ENCODE assay signal across 9 mouse cellular contexts in genomic region chr8:11421105-11421504, GRCm38 (mm10). TPM values are rescaled to one million over a fixed set of nuclear protein-coding genes. Genes with fewer than 3 reads are reported as not detected.
DNase-seq lines count a peak whose midpoint lies in the region; ATAC-seq and TF ChIP-seq lines count a peak whose summit lies in the region.
"Had no signal": no experiment of that assay in that cellular context is flagged by ENCODE, and none has a peak within 500 bp of the region (broad histone marks: within the 10 kb centered on the region; RNA-seq: fewer than 3 reads in every experiment).

No protein-coding gene starts in this region.

- H3K4me3 ChIP-seq in kidney, postnatal 0 days (replicated peaks; ENCODE audit: low read depth, low read length) = no peak overlapping the region
- H3K4me3 ChIP-seq in kidney, embryonic 14.5 days (ENCODE audit: low read length) = no peak overlapping the region
- H3K4me3 ChIP-seq in limb, embryonic 14.5 days (replicated peaks; ENCODE audit: low read length) = no peak overlapping the region
- H3K4me3 ChIP-seq in hindbrain, embryonic 16.5 days (ENCODE audit: low read length) = no peak overlapping the region
- H3K4me3 ChIP-seq: lung, embryonic 15.5 days had no signal

- POLR2A ChIA-PET in Patski (lab: Charles Lee) = interaction anchor here (0.8 to 1.3 kb wide), 4 partner anchors 56 to 170 kb away, joined by 3 to 7 read pairs (median 4); partner anchors contain the start of genes Col4a1 and Col4a2

- in situ Hi-C loops in Patski (cut with MboI; ENCODE audit: low pct_unique_long_range_greater_than_20kb) = no loop called here

- no peaks in the 10 kb centered on the region for H3K4me1 ChIP-seq in kidney, postnatal 0 days (replicated peaks; ENCODE audit: insufficient read depth, low read length)
- no peaks in the 10 kb centered on the region for H3K4me1 ChIP-seq in kidney, embryonic 14.5 days (ENCODE audit: control insufficient read depth, insufficient read depth, low read length)
- H3K4me1 ChIP-seq in limb, embryonic 14.5 days (ENCODE audit: control insufficient read depth, insufficient read depth, low read length) = no peaks in the 10 kb centered on the region
- peaks cover 11% of the 10 kb centered on the region; the same call in 1 of the 2 replicates for H3K4me1 ChIP-seq in hindbrain, embryonic 16.5 days (ENCODE audit: control insufficient read depth, insufficient read depth, low read depth, low read length)

- 54% methylated on average over 14 of the region's 14 CpGs for WGBS in kidney, postnatal 0 days
- WGBS in kidney, embryonic 14.5 days = 57% methylated on average over 14 of the region's 14 CpGs
- 55% methylated on average over 14 of the region's 14 CpGs for WGBS in limb, embryonic 14.5 days
- WGBS in hindbrain, embryonic 16.5 days = 48% methylated on average over 14 of the region's 14 CpGs

- no peak for TF ChIP-seq POLR2A in limb, embryonic 14.5 days (IDR thresholded peaks at IDR 0.05; ENCODE audit: borderline replicate concordance, extremely low read depth, insufficient read depth, insufficient read length)

- CTCF ChIA-PET in Patski (lab: Charles Lee) = interaction anchor here (0.9 to 5.5 kb wide), 11 partner anchors 9 to 185 kb away, joined by 3 to 67 read pairs (median 4); no protein-coding TSS in a partner anchor

- H3K9me3 ChIP-seq in kidney, postnatal 0 days (replicated peaks; ENCODE audit: low read length) = no peaks in the 10 kb centered on the region
- no peaks in the 10 kb centered on the region for H3K9me3 ChIP-seq in kidney, embryonic 14.5 days (ENCODE audit: control insufficient read depth, low read length)
- H3K9me3 ChIP-seq in limb, embryonic 14.5 days (ENCODE audit: control insufficient read depth, low read length) = no peaks in the 10 kb centered on the region
- no peaks in the 10 kb centered on the region for H3K9me3 ChIP-seq in hindbrain, embryonic 16.5 days (ENCODE audit: control insufficient read depth, low read length)
- H3K9me3 ChIP-seq: lung, embryonic 15.5 days had no signal

- peak; percentile 78 for TF ChIP-seq CTCF in kidney, postnatal 0 days (IDR thresholded peaks at IDR 0.05; ENCODE audit: low read depth)
- TF ChIP-seq CTCF in Patski (IDR thresholded peaks at IDR 0.05) = peak; percentile 90

- no peak for ATAC-seq in kidney, postnatal 0 days (replicated peaks; ENCODE audit: low FRiP score, low read depth)
- no peak for ATAC-seq in kidney, embryonic 14.5 days (ENCODE audit: low FRiP score, low TSS enrichment)
- ATAC-seq in Patski = no peak
- ATAC-seq in limb, embryonic 14.5 days (ENCODE audit: low FRiP score, low read depth) = no peak
- ATAC-seq in hindbrain, embryonic 16.5 days = no peak

- H3K36me3 ChIP-seq in kidney, postnatal 0 days (ENCODE audit: insufficient read depth, low read length) = peaks cover 58% of the 10 kb centered on the region
- H3K36me3 ChIP-seq in kidney, embryonic 14.5 days (ENCODE audit: control insufficient read depth, insufficient read depth, low read length) = peaks cover 57% of the 10 kb centered on the region
- peaks cover 25% of the 10 kb centered on the region for H3K36me3 ChIP-seq in limb, embryonic 14.5 days (ENCODE audit: control insufficient read depth, insufficient read depth, low read length)
- no peaks in the 10 kb centered on the region; the same call in 1 of the 2 replicates for H3K36me3 ChIP-seq in hindbrain, embryonic 16.5 days (ENCODE audit: control insufficient read depth, insufficient read depth, low read length)

- H3K9ac ChIP-seq in kidney, postnatal 0 days (ENCODE audit: low read depth, low read length) = no peak overlapping the region
- H3K9ac ChIP-seq in kidney, embryonic 14.5 days (ENCODE audit: low read depth, low read length) = no peak overlapping the region
- H3K9ac ChIP-seq in limb, embryonic 14.5 days (ENCODE audit: low read depth, low read length, severe bottlenecking) = no peak overlapping the region
- no peak overlapping the region for H3K9ac ChIP-seq in hindbrain, embryonic 16.5 days (ENCODE audit: low read depth, low read length)
- H3K9ac ChIP-seq: lung, embryonic 15.5 days had no signal

- peak; percentile 51 for DNase-seq in kidney, postnatal 0 days (ENCODE audit: low spot score)
- DNase-seq in CD8-positive naive resting alpha-beta T cell, adult 2 months (ENCODE audit: low read depth in 2 of 2, low spot score in 2 of 2) = peak; percentile 13 to 15
- no peak for DNase-seq in Patski (ENCODE audit: low read depth, low spot score)
- peak; percentile 41 to 43 for DNase-seq in cerebellum, postnatal 4 days (ENCODE audit: low spot score in 2 of 2)
- DNase-seq in limb, embryonic 14.5 days (ENCODE audit: low spot score) = peak; percentile 25
- DNase-seq in spleen, postnatal 10 days (ENCODE audit: low spot score in 2 of 2) = peak; percentile 16 to 64

- no peak overlapping the region for H3K4me2 ChIP-seq in kidney, postnatal 0 days (ENCODE audit: low read length)
- H3K4me2 ChIP-seq in kidney, embryonic 14.5 days (replicated peaks; ENCODE audit: low read depth, low read length) = no peak overlapping the region
- H3K4me2 ChIP-seq in limb, embryonic 14.5 days (replicated peaks; ENCODE audit: low read depth, low read length, severe bottlenecking) = no peak overlapping the region
- no peak overlapping the region for H3K4me2 ChIP-seq in hindbrain, embryonic 16.5 days (ENCODE audit: low read length)
- H3K4me2 ChIP-seq: lung, embryonic 15.5 days had no signal

- no peak overlapping the region for H3K27ac ChIP-seq in kidney, postnatal 0 days
- no peak overlapping the region for H3K27ac ChIP-seq in kidney, embryonic 14.5 days (ENCODE audit: low read depth, low read length)
- H3K27ac ChIP-seq in limb, embryonic 14.5 days (replicated peaks; ENCODE audit: low read depth, low read length) = no peak overlapping the region
- H3K27ac ChIP-seq in hindbrain, embryonic 16.5 days (ENCODE audit: low read depth, low read length) = no peak overlapping the region
- H3K27ac ChIP-seq: lung, embryonic 15.5 days had no signal

- H3K27me3 ChIP-seq in kidney, postnatal 0 days (ENCODE audit: insufficient read depth, low read length) = no peaks in the 10 kb centered on the region
- H3K27me3 ChIP-seq in kidney, embryonic 14.5 days (ENCODE audit: control insufficient read depth, insufficient read depth, low read length) = no peaks in the 10 kb centered on the region
- no peaks in the 10 kb centered on the region for H3K27me3 ChIP-seq in Patski
- H3K27me3 ChIP-seq in limb, embryonic 14.5 days (ENCODE audit: control insufficient read depth, insufficient read depth, low read length) = no peaks in the 10 kb centered on the region
- no peaks in the 10 kb centered on the region for H3K27me3 ChIP-seq in hindbrain, embryonic 16.5 days (replicated peaks; ENCODE audit: control insufficient read depth, insufficient read depth, low read length)
- H3K27me3 ChIP-seq: lung, embryonic 15.5 days had no signal

RNA-seq across cellular contexts. Expression of gene Rab20, which starts 57.4 kb away (rescaled TPM):
- polyA plus RNA-seq in kidney, postnatal 0 days (2015; fragmentation: Nextera tagmentation; extraction: Ambion mirVana) = 44.3 and 48.0 TPM in 2 replicates
- 19.5 TPM in 2 replicates for polyA plus RNA-seq in kidney, embryonic 14.5 days (2014; fragmentation: Nextera tagmentation; extraction: Ambion mirVana)
- 70.7 TPM for polyA plus RNA-seq in Patski (2021)
- polyA plus RNA-seq in limb, embryonic 14.5 days (2012; rRNA removed) = 1.6 and 1.8 TPM in 2 replicates
- 1.7 and 2.1 TPM in 2 replicates for polyA plus RNA-seq in limb, embryonic 14.5 days (2014; fragmentation: Nextera tagmentation; extraction: Ambion mirVana)
- polyA plus RNA-seq in hindbrain, embryonic 16.5 days (2015; fragmentation: Nextera tagmentation; extraction: Ambion mirVana) = 1.5 and 1.6 TPM in 2 replicates
